Mouse (Mus musculus) T-helper 17 cell (primary cell): ENCODE data around the gene Rarb.

ENCODE experiments used
- in situ Hi-C, 2 experiments: fragments of 300-600 bp; cut with MboI, MseI; formaldehyde crosslinking; loops; 1 replicate in 1 of 2; 2 replicates in 1 of 2; pipeline ENCODE4 v1.15.1; 2025; ENCODE audit warnings: high pct_unique_total_duplicates in 2 of 2

The Rarb gene

GRCm38 (mm10) chr14:16735331-16736012 lies 83.5 kb downstream of the Rarb start:
- in situ Hi-C loops, result loop anchor here in 1 of 2 experiments (10.0 kb wide), 1 partner anchor 151 kb away; no protein-coding TSS in a partner anchor

DNA sequence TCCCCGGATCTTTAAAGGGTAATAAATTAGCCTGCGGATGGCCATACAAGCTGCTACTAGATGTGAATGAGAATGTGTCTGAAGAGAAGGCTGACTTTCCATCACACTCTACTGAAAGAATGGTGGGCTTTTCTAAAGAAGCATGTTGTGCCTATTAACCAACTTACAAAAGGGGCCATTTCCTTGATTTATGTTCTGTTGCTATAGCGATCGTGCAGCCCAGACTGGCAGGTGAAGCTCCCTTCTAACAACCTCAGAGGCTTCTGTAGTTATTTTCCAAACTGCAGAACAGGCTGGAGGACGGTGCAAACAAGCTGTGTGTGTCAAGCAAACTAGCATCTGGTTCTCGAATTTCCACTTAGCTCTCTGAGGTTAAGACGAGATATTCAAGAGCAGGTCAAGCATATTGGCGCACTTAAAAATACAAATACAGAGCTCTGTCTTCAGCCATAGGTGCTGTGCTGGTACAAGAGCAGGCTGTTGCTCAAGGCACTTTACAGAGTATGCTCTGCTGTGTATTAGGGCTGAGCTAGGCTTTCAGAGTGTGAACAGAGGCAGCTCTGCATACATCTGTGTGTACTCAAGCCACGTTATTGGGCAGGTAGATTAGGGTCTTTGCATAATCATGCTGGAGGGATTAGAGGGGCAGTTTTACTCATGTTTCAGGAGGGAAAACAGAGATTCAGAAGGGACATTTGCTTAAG lies 85.2 kb downstream of the Rarb start:
- in situ Hi-C loops, result loop anchor here in 1 of 2 experiments (10.0 kb wide), 1 partner anchor 149 kb away; no protein-coding TSS in a partner anchor

DNA sequence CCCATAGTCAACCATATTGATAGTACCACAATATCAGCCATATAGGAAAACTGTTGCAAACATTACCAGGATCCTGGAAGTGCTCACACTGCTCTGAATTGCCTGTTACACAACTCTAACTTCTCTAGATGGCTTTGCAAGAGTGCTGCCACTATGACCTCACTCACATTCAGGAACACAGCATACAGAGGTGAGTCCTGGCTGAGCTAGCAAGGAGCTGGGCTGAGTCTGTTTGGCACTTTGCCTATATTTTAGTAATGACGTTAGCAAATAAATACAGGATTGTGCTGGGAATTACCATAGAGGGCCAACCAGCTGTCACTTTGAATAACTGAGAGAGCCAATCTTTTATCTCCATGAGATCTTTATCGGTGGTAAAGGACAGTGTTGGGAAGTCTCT lies 86.9 kb downstream of the Rarb start:
- in situ Hi-C loops, result loop anchor here in 1 of 2 experiments (10.0 kb wide), 1 partner anchor 147 kb away; no protein-coding TSS in a partner anchor

GRCm38 (mm10) chr14:16728175-16728838 lies 90.6 kb downstream of the Rarb start:
- in situ Hi-C loops, result no loop called here

DNA sequence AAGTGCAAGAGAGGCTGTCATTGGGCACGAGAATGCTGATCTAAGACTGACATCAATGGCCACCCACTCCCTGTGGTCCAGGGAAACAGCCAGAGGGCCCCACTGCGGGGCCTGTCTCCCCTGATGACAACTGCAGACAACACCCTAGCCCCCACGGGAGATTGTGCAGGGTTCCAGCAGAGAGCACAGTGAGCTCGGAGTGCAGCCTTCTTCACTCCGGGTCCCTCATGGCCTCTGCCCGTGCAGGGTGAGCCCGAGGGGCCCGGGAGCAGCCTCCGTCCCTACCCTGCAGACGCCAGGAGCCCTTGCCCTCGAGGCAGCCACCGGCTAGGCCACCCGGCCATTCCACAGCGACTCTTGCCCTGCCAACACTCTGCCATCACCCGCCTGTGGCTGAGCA lies 95.0 kb downstream of the Rarb start:
- in situ Hi-C loops, result no loop called here

DNA sequence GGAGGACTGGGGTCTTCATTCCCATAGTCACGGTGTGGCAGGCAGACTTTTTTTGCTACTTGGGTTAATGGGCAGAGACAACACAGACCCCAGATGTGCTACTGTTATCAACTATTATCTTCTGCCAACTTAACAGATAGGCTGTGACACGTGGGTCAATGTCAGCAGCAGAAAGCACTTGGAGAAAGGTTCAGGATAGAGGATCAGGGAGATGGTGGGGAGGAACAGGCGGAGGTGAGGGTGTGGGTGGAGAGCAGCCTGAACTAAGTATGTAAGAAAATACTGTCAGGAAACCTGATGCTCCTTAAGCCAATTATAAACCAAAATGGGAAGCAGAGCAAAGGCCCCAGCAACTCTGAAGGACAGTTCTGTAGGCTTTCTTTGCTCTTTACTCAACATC lies 101.1 kb downstream of the Rarb start:
- in situ Hi-C loops, result loop anchor here in 1 of 2 experiments (5.0 kb wide), 1 partner anchor 51 kb away; no protein-coding TSS in a partner anchor

DNA sequence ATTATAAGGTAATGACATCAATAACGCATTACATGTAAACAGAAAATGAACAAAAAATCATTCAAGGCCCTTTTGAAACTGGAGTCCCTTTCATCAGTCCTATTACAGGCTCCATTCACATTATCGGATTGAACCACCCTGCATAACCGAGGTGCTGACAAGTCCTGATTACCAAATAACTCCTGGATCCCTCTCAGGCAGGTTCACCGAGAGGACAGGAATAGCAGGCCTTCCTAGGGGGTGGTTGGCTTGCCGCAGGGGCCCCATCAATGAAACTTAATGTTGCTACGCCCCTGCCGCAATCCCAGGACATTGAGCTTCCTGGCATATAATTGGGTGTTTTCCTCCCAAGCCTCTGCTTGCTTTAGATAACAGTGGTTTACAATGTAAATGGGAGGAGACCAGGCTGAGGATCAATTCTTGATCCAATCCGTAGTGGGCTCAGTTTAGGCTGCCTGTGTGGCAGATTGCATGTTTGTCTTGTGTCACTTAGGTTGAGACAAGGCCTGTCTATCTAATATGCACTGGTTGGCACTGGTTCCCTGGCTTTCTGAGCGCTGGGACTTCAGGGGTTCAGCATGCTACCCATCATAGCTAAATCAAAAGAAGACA lies 104.5 kb downstream of the Rarb start:
- in situ Hi-C loops, result loop anchor here in 1 of 2 experiments (5.0 kb wide), 1 partner anchor 773 kb away; no protein-coding TSS in a partner anchor

DNA sequence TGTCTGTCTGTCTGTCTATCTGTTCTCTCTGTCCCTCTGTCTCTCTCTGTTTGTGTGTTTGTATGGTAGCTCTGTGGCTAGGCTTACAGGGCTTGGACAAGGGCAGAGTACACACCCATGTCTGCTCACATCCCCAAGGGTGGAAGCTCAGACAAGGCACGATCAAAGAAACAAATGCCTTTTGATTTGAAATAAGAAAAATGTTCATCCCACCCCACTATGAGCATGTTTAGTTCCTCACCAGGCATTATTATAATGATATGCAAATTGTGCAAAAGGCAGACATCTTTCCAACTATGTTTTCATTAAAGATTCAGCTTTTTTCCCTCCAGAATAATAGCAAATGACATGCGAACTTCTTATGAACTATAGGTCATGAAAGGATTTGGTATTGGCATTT lies 105.2 kb downstream of the Rarb start:
- in situ Hi-C loops, result loop anchor here in 1 of 2 experiments (5.0 kb wide), 1 partner anchor 774 kb away; no protein-coding TSS in a partner anchor

DNA sequence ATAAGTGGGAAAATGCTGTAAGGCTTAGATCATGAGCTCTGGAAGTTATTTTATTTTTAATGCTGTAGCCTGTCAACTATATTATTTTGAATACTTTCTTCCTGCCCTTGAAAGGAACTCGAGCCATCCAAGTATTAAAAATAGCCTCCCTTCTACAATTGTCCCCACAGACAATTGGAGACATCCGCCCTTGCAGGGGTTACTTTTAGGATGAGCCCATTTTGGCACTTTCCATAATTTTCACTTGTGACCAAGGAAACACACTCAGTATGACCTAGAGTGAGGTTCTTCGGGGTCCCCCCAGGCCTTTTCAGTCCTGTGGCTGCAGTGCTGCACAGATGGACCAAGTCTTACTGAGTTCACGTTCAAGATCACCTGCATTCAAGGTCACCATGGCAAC lies 119.7 kb downstream of the Rarb start:
- in situ Hi-C loops, result no loop called here

- in situ Hi-C loops, result no loop called here
Observed at GRCm38 (mm10) chr14:16695453-16696120, 123.4 kb downstream of the Rarb start.

DNA sequence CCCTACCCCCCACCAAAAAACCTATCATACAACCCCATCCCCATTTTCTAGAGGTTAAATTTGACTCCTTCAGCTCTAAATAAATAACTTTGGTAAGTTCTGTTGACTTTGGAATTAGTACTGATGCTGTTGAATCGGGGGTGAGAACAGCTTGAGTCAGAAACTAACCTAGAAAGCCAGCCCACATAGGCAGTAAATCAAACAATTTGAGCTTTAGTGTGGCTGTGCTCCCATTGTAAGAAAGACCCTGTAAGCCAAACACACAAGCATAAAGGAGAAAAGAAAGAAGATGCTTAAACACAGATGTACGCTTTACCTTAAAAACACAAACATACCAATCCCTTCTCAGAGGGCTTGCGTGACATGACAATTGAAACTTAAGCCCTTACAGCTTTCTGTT lies 140.6 kb downstream of the Rarb start:
- in situ Hi-C loops, result no loop called here

DNA sequence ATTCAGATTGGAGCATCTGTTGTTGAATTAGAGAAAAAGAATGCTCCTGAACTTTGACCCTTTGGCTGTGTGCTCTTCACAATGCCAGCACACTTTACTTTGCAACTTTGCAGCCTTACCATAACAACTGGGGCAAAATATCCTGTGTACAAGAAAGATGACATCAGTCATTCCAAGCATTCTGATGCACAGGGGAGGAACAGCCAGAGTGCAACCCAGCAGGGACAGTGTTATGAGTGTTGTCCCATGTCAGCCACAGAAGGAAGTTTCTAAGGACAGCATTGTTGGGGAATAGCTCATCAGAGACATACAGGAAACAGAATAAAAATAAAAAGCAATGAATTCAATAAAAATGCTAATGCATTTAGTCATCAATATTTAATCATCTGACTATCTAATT lies 141.9 kb downstream of the Rarb start:
- in situ Hi-C loops, result no loop called here

GRCm38 (mm10) chr14:16670571-16670970 lies 148.4 kb downstream of the Rarb start:
- in situ Hi-C loops, result no loop called here

GRCm38 (mm10) chr14:16639153-16639943 lies 179.6 kb downstream of the Rarb start:
- in situ Hi-C loops, result no loop called here

- in situ Hi-C loops, result no loop called here
Observed at GRCm38 (mm10) chr14:16613975-16614374, 205.0 kb downstream of the Rarb start.

DNA sequence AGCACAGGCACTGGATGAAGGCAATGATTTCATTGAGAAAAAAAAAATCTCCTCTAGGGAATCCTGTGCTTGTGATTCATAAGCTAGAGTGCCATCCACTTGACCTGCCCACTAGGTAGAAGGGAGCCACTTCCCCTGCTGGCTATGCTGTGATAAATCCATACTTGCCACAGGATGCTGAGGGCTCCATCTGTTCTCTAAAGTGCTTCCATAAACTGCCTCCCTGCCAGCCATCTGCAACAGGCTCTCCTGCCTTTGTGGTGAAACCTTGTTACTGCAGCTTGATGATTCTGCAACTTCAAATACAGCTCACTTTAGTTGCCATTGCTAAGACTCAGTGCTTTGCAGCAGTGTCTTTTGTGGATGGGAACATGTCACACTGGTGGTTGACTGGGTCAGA lies 213.5 kb downstream of the Rarb start:
- in situ Hi-C loops, result no loop called here

DNA sequence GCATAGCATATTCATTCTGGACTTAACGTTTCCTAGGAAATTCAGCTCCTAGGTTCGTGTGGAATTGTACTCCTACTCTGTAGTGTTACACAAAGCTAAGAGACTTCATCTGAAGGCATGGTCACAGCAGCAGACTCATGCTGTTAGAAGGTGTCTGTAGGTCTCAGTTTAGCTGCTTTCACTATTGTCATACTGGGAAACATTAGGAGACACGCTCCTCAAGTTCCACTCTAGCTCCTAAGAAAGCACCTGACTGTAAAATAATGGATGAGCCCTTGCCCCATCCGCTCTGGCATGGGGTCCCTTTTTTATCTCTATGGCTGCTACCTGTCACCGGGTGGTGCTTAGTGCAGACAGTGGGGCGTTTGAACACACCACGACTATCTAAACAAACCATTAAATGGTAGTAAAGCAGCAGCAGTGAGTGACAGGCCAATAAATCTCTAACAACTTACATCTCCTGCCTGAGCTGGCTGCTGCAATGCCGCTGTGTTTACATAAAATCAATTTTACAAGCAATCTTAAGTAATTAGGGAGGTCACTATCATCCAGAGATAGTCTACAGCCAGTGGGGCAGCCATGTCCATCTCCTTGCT lies 214.4 kb downstream of the Rarb start:
- in situ Hi-C loops, result no loop called here

DNA sequence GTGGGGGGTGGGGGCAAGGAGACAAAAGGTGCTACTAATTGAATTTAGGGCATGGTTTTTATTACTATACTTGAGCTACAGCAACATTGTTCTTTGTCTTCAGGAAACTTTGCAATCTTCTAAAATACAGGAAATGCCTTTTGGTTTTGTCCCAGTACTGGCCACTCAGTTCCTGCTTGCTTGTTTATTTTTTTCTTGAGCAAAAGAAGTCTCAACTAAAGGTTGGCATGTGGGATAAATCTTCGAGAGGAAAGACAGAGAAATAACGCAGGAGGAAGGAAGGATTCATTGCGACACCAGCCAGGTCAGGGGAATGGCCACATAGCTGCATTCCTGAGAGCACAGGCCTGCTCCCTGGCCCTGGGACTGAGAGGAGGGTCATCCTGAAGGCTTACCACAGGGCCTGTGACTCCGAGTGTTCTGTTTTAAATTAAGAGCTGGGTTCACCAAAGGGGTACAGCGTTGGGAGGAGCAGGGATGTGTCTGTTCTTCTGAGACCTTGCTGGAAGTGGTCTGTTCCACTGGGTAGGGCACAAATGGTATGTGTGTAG lies 215.8 kb downstream of the Rarb start:
- in situ Hi-C loops, result no loop called here

DNA sequence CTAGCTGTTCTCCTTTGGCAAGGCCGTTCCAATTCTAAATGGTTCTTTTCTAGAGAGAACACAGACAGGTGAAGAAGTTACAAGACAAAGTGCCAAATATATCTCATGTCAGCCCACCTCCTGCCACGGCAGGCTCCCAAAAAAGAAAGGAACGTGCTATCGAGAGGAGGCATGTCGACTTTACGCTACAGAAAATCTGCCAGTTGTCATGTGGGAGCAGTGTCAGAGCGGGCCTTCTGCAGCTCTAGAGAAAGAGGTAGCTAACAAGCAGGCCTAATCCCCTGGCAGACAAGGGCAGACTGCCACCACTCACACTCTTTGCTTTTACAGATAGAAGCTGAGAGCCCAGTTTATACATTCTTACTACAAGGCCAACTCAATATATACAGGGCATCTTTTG lies 219.7 kb downstream of the Rarb start:
- in situ Hi-C loops, result no loop called here

DNA sequence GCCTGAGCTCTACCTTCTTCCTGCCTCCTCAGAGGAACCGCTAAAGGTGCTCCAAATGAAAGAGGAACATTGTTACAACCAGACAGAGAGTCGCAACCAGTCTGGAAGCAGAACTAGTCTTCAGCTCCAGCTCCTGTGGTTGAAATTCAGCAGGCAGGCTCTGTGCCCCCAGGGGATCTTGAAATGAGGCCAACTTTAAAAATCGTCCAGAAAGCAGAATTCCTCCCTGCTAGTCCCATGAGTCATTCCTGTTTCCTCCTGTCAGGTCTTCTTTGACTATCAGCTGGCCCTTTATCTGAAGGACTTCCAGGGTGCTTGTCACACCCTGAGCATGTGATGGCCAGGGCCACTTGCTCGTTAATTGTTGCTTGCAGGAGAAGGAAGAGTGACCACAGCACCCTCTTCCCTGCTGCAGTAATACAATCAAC lies 220.9 kb downstream of the Rarb start:
- in situ Hi-C loops, result no loop called here
